In the genomic region with DNA sequence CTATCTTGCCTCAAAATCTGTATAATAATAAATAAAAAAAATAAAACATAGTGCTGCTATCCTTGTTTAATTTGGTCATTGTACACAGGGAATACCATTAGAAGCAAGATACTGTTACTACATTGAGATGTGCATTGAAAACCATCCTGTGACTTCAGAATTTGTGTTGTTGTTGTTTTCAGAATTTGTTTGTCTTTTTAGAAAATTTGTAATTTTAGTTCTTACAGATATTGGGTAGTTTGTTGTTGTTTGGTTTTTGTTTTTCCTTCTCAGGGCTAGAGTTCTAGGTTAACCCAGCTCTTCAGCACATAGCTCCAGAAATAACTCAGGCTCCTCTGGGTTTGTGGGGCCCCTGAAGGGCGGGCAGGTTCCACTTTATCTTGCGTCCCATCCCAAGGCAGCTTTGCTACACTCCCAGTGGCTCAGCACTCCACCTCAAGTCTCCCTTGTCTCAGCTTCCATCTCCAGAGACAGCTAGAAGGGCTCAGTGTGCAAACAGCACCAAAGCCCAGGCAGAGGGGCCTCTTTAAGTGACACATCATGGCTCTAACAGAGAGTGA, we compare ENCODE assay signal across 11 mouse cellular contexts. TPM values are rescaled to one million over a fixed set of nuclear protein-coding genes. Genes with fewer than 3 reads are reported as not detected.
DNase-seq lines count a peak whose midpoint lies in the region; ATAC-seq and TF ChIP-seq lines count a peak whose summit lies in the region.
"Had no signal": no experiment of that assay in that cellular context is flagged by ENCODE, and none has a peak within 500 bp of the region (broad histone marks: within the 10 kb centered on the region; RNA-seq: fewer than 3 reads in every experiment).

No protein-coding gene starts in this region.

- TF ChIP-seq CTCF in liver, postnatal 0 days (IDR thresholded peaks at IDR 0.05; ENCODE audit: low read depth), result no peak

- no peaks in the 10 kb centered on the region for H3K9me3 ChIP-seq in kidney, embryonic 14.5 days (ENCODE audit: control insufficient read depth, low read length)
- no peaks in the 10 kb centered on the region for H3K9me3 ChIP-seq in liver, postnatal 0 days (ENCODE audit: low read length)

- H3K36me3 ChIP-seq in kidney, embryonic 14.5 days (ENCODE audit: control insufficient read depth, insufficient read depth, low read length), result peaks cover 4% of the 10 kb centered on the region; the same call in 1 of the 2 replicates
- H3K36me3 ChIP-seq in liver, postnatal 0 days (replicated peaks; ENCODE audit: insufficient read depth, low read length), result peaks cover 20% of the 10 kb centered on the region

- no peak for TF ChIP-seq EP300 in liver, postnatal 0 days (IDR thresholded peaks at IDR 0.05; ENCODE audit: low read depth)

- peak; percentile 19 for DNase-seq in kidney, postnatal 10 days
- DNase-seq in c-Kit-positive CD71-positive TER-119-positive erythroid progenitor cells, embryonic 14.5 days (ENCODE audit: low spot score), result peak; percentile 84
- DNase-seq in liver, postnatal 0 days, result peak; percentile 57
- DNase-seq in layer of hippocampus, postnatal 14 days (ENCODE audit: low spot score in 2 of 2), result no peak
- DNase-seq: kidney, adult 8-10 months had no signal

- ATAC-seq in kidney, embryonic 14.5 days (ENCODE audit: low FRiP score, low TSS enrichment), result no peak
- ATAC-seq in erythroid progenitor cell, adult 5-6 weeks (replicated peaks; ENCODE audit: low FRiP score, poor library complexity, severe bottlenecking), result peak; percentile 79
- ATAC-seq in liver, postnatal 0 days, result peak; percentile 65
- ATAC-seq in granulocyte monocyte progenitor cell, adult 5-6 weeks (replicated peaks; ENCODE audit: poor library complexity, severe bottlenecking), result no peak

- WGBS in kidney, embryonic 14.5 days, result 28% methylated on average over 2 of the region's 2 CpGs
- 17% methylated on average over 2 of the region's 2 CpGs for WGBS in liver, postnatal 0 days (ENCODE audit: insufficient replicate concordance)

- H3K4me1 ChIP-seq in kidney, embryonic 14.5 days (ENCODE audit: control insufficient read depth, insufficient read depth, low read length), result peaks cover 51% of the 10 kb centered on the region
- H3K4me1 ChIP-seq in liver, postnatal 0 days (ENCODE audit: insufficient read depth), result peaks cover 75% of the 10 kb centered on the region

- no peak overlapping the region for H3K4me3 ChIP-seq in kidney, embryonic 14.5 days (ENCODE audit: low read length)
- 0 out of 2 replicates have a peak overlapping the region, but pooled peaks have one; percentile 3 for H3K4me3 ChIP-seq in liver, postnatal 0 days (ENCODE audit: low read depth, low read length)

- H3K27me3 ChIP-seq in kidney, embryonic 14.5 days (ENCODE audit: control insufficient read depth, insufficient read depth, low read length), result no peaks in the 10 kb centered on the region
- H3K27me3 ChIP-seq in liver, postnatal 0 days (ENCODE audit: insufficient read depth, low read length), result no peaks in the 10 kb centered on the region

- no peak overlapping the region for H3K4me2 ChIP-seq in kidney, embryonic 14.5 days (replicated peaks; ENCODE audit: low read depth, low read length)
- peak overlapping the region; percentile 59 for H3K4me2 ChIP-seq in liver, postnatal 0 days (ENCODE audit: low read depth, low read length)

- H3K27ac ChIP-seq in kidney, embryonic 14.5 days (ENCODE audit: low read depth, low read length), result no peak overlapping the region
- H3K27ac ChIP-seq in liver, postnatal 0 days (ENCODE audit: low read depth), result peak overlapping the region; percentile 88

- no peak overlapping the region for H3K9ac ChIP-seq in kidney, embryonic 14.5 days (ENCODE audit: low read depth, low read length)
- peak overlapping the region; percentile 54 for H3K9ac ChIP-seq in liver, postnatal 0 days (replicated peaks)

RNA-seq across cellular contexts. Expression of gene Eef2k, which starts 18.9 kb away (rescaled TPM):
- polyA plus RNA-seq in kidney, embryonic 14.5 days (2014; fragmentation: Nextera tagmentation; extraction: Ambion mirVana), result 7.3 and 8.6 TPM in 2 replicates
- total RNA-seq in erythroid progenitor cell, adult 5-6 weeks (2015; ENCODE audit: low replicate concordance), result 35.6 and 62.3 TPM in 2 replicates
- 80.2 and 225 TPM in 2 replicates for total RNA-seq in erythroid progenitor cell, adult 5-6 weeks (2017; ENCODE audit: low replicate concordance)
- polyA plus RNA-seq in liver, postnatal 0 days (2015; fragmentation: Nextera tagmentation; extraction: Ambion mirVana), result 14.4 and 19.5 TPM in 2 replicates
- 49.3 and 60.6 TPM in 2 replicates for total RNA-seq in granulocyte monocyte progenitor cell, adult 5-6 weeks (2014; fragmentation: Nextera tagmentation)
- 65.4 and 80.5 TPM in 2 replicates for total RNA-seq in granulocyte monocyte progenitor cell, adult 5-6 weeks (2017)
- total RNA-seq in layer of hippocampus, postnatal 14 days (2021), result 10 to 100 TPM; 35.5 to 38.1 TPM

RNA-seq across cellular contexts. Expression of gene Gm5737, which starts 49.4 kb away (rescaled TPM):
- not detected in 2 replicates for polyA plus RNA-seq in kidney, embryonic 14.5 days (2014; fragmentation: Nextera tagmentation; extraction: Ambion mirVana)
- not detected in 2 replicates for total RNA-seq in erythroid progenitor cell, adult 5-6 weeks (2015; ENCODE audit: low replicate concordance)
- not detected in 2 replicates for total RNA-seq in erythroid progenitor cell, adult 5-6 weeks (2017; ENCODE audit: low replicate concordance)
- not detected in 2 replicates for polyA plus RNA-seq in liver, postnatal 0 days (2015; fragmentation: Nextera tagmentation; extraction: Ambion mirVana)
- not detected in 2 replicates for total RNA-seq in granulocyte monocyte progenitor cell, adult 5-6 weeks (2014; fragmentation: Nextera tagmentation)
- total RNA-seq in granulocyte monocyte progenitor cell, adult 5-6 weeks (2017), result not detected in 2 replicates
- not detected for total RNA-seq in layer of hippocampus, postnatal 14 days (2021)
- total RNA-seq: hematopoietic stem cell, adult 5-6 weeks; left cerebral cortex, adult 18-20 months had no signal
- polyA plus RNA-seq: activated CD4-positive, CD25-positive, alpha-beta regulatory T cell, adult 4 months had no signal

RNA-seq across cellular contexts. Expression of gene Polr3e, which starts 56.0 kb away (rescaled TPM):
- 25.6 and 31.2 TPM in 2 replicates for polyA plus RNA-seq in kidney, embryonic 14.5 days (2014; fragmentation: Nextera tagmentation; extraction: Ambion mirVana)
- total RNA-seq in erythroid progenitor cell, adult 5-6 weeks (2015; ENCODE audit: low replicate concordance), result 0.42 and 1.4 TPM in 2 replicates
- total RNA-seq in erythroid progenitor cell, adult 5-6 weeks (2017; ENCODE audit: low replicate concordance), result 2.3 and 3.0 TPM in 2 replicates
- 8.5 and 9.3 TPM in 2 replicates for polyA plus RNA-seq in liver, postnatal 0 days (2015; fragmentation: Nextera tagmentation; extraction: Ambion mirVana)
- 24.5 and 25.8 TPM in 2 replicates for total RNA-seq in granulocyte monocyte progenitor cell, adult 5-6 weeks (2014; fragmentation: Nextera tagmentation)
- 33.5 and 37.1 TPM in 2 replicates for total RNA-seq in granulocyte monocyte progenitor cell, adult 5-6 weeks (2017)
- total RNA-seq in layer of hippocampus, postnatal 14 days (2021), result 10 to 100 TPM; 26.7 to 27.6 TPM

Comparison
In these comparisons a context has a peak if more than half of its experiments do, and no peak if none do; other contexts are left out.
1. DNase-seq: peak in kidney, postnatal 10 days (single experiment), c-Kit-positive CD71-positive TER-119-positive erythroid progenitor cells, embryonic 14.5 days (single experiment) and liver, postnatal 0 days (single experiment); none in layer of hippocampus, postnatal 14 days (0 of 2).
2. ATAC-seq: peak in erythroid progenitor cell, adult 5-6 weeks (single experiment) and liver, postnatal 0 days (single experiment); none in kidney, embryonic 14.5 days (single experiment) and granulocyte monocyte progenitor cell, adult 5-6 weeks (single experiment).
3. RNA of gene Polr3e, which starts 56.0 kb away (total RNA-seq): 24.5 to 37.1 TPM in granulocyte monocyte progenitor cell, adult 5-6 weeks and 26.7 to 27.6 TPM in layer of hippocampus, postnatal 14 days; 0.42 to 3.0 TPM in erythroid progenitor cell, adult 5-6 weeks; every median in the first group is over 4 times any median in the second.